In the genomic region with DNA sequence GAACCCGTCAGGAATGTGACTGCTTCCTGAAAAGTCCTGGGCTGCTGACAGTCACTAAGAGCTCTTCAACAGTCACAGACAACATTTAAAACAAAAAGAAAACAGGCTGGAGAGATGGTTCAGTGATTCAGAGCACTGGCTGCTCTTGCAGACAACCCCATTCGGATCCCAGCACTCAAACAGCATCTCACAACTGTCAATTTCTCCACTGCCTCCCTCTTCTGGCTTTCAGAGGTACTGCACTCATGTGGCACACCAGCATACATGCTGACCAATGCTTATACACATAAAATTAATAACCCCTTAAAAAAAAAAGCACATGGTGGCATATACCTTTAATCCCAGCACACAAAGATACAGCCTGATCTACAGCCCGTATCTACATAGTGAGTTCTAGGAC, we compare ENCODE assay signal across 7 mouse cellular contexts.
A peak's percentile ranks its signal among the peaks of the same experiment; 100 is the strongest.
DNase-seq lines count a peak whose midpoint lies in the region; ATAC-seq and TF ChIP-seq lines count a peak whose summit lies in the region.
"Not testable (repeated sequence)": the region's sequence is repeated elsewhere in the genome, so short reads cannot be mapped to it uniquely, and the experiment has no call there.

No protein-coding gene starts in this region.

- not testable (repeated sequence) for TF ChIP-seq POLR2A in MEL (IDR thresholded peaks at IDR 0.05; ENCODE audit: control insufficient read depth in 1 of 2, insufficient read depth in 1 of 2, low read depth in 1 of 2, low read length in 2 of 2, poor library complexity in 1 of 2)

- not testable (repeated sequence) for H3K9ac ChIP-seq in MEL (ENCODE audit: control insufficient read depth, low read depth, low read length, poor library complexity, severe bottlenecking); liver, postnatal 0 days (replicated peaks)

- not testable (repeated sequence) for H3K4me1 ChIP-seq in E14TG2a.4 (replicated peaks; ENCODE audit: low read depth, low read length); MEL (ENCODE audit: control insufficient read depth in 1 of 2, insufficient read depth in 2 of 2, low read length in 2 of 2); liver, postnatal 0 days (ENCODE audit: insufficient read depth)

- H3K27ac ChIP-seq in MEL (ENCODE audit: control insufficient read depth, low read depth, low read length); liver, postnatal 0 days (ENCODE audit: low read depth): not testable (repeated sequence)

- not testable (repeated sequence) for TF ChIP-seq RAD21 in MEL (IDR thresholded peaks at IDR 0.05; ENCODE audit: low read depth, low read length)

- TF ChIP-seq EP300 in MEL (IDR thresholded peaks at IDR 0.05; ENCODE audit: low read depth in 1 of 2, low read length in 2 of 2); liver, postnatal 0 days (IDR thresholded peaks at IDR 0.05; ENCODE audit: low read depth): not testable (repeated sequence)

- H3K36me3 ChIP-seq in E14TG2a.4 (ENCODE audit: insufficient read depth, low read length); MEL (ENCODE audit: control insufficient read depth in 1 of 2, insufficient read depth in 2 of 2, low read length in 2 of 2); liver, postnatal 0 days (replicated peaks; ENCODE audit: insufficient read depth, low read length): not testable (repeated sequence)

- H3K4me3 ChIP-seq in E14TG2a.4 (replicated peaks; ENCODE audit: low read length); MEL (ENCODE audit: control insufficient read depth in 1 of 2, insufficient read depth in 1 of 2, low read depth in 2 of 2, low read length in 2 of 2); liver, postnatal 0 days (ENCODE audit: low read depth, low read length): not testable (repeated sequence)

- H3K79me2 ChIP-seq in MEL (ENCODE audit: control insufficient read depth, insufficient read depth, low read length, poor library complexity) = not testable (repeated sequence)

- DNase-seq in 3T3-L1 (ENCODE audit: low read depth, low spot score) (peak; percentile 22), ES-CJ7 (ENCODE audit: low read depth, low spot score) (peak; percentile 81), MEL (ENCODE audit: low read depth, low spot score) (peak; percentile 5), R1 (ENCODE audit: low read depth, low spot score) (peak; percentile 89), ZHBTc4 (ENCODE audit: low read depth, low spot score) (peak; percentile 91)
- DNase-seq in liver, postnatal 0 days = not testable (repeated sequence)

- WGBS in liver, postnatal 0 days (ENCODE audit: insufficient replicate concordance) = 78% methylated on average over 3 of the region's 3 CpGs

- peaks cover 16% of the 10 kb centered on the region for H3K9me3 ChIP-seq in E14TG2a.4 (ENCODE audit: low read length)
- not testable (repeated sequence) for H3K9me3 ChIP-seq in MEL (replicated peaks; ENCODE audit: insufficient read depth, low read length); liver, postnatal 0 days (ENCODE audit: low read length)

- not testable (repeated sequence) for ATAC-seq in liver, postnatal 0 days

- not testable (repeated sequence) for H3K4me2 ChIP-seq in liver, postnatal 0 days (ENCODE audit: low read depth, low read length)

- H3K27me3 ChIP-seq in E14TG2a.4 (ENCODE audit: insufficient read depth, low read length); MEL (ENCODE audit: control insufficient read depth in 1 of 2, insufficient read depth in 2 of 2, low read length in 2 of 2); liver, postnatal 0 days (ENCODE audit: insufficient read depth, low read length): not testable (repeated sequence)

- TF ChIP-seq CTCF in E14TG2a.4 (conservative IDR thresholded peaks at IDR 0.05; ENCODE audit: low read length) = peak; percentile 54
- TF ChIP-seq CTCF in MEL (IDR thresholded peaks at IDR 0.05 in 2 of 3, conservative IDR thresholded peaks at IDR 0.05 in 1 of 3; ENCODE audit: control insufficient read depth in 1 of 3, insufficient read depth in 1 of 3, low read depth in 2 of 3, low read length in 3 of 3, poor library complexity in 1 of 3, severe bottlenecking in 1 of 3) = not testable (repeated sequence)
- 0 out of 2 replicates have a peak, but pooled peaks have one; percentile 16 for TF ChIP-seq CTCF in liver, postnatal 0 days (IDR thresholded peaks at IDR 0.05; ENCODE audit: low read depth)
